Mouse (Mus musculus): Measurements from ENCODE around the gene Hcst.

- TF ChIP-seq EP300 (IDR thresholded peaks at IDR 0.05; ENCODE audit: low read depth) = no peak
- TF ChIP-seq CTCF (IDR thresholded peaks at IDR 0.05; ENCODE audit: low read depth) = no peak
Observed at GRCm38 (mm10) chr7:30439734-30440133, 20.1 kb upstream of the Hcst start.

Data from liver, postnatal 0 days (tissue).